Mouse (Mus musculus) heart, postnatal 4 days (tissue): ENCODE results near the gene Hist1h4m. TPM values are rescaled to one million over a fixed set of nuclear protein-coding genes. Genes with fewer than 3 reads are reported as not detected.
"Not testable (repeated sequence)": the region's sequence is repeated elsewhere in the genome, so short reads cannot be mapped to it uniquely, and the experiment has no call there.

Source experiments
- DNase-seq: peaks from one replicate; pipeline ENCODE4 v3.0.0; 2021
- total RNA-seq, 2 experiments: library from RNA; stranded (reverse); gene quantifications; 2 replicates each; pipeline ENCODE4 v1.2.3; 2021

The Hist1h4m gene
- total RNA-seq, result 100 to 1,000 TPM; 679 to 704 TPM

GRCm38 (mm10) chr13:21811539-21811938, at the start of gene Hist1h4m:
Gene Hist1h4m (plus strand): TSS chr13:21811746.
- DNase-seq, result peak; percentile 21

- DNase-seq, result peak; percentile 71
These were observed 32.5 kb upstream of the Hist1h4m start for GRCm38 (mm10) chr13:21778814-21779766.

DNA sequence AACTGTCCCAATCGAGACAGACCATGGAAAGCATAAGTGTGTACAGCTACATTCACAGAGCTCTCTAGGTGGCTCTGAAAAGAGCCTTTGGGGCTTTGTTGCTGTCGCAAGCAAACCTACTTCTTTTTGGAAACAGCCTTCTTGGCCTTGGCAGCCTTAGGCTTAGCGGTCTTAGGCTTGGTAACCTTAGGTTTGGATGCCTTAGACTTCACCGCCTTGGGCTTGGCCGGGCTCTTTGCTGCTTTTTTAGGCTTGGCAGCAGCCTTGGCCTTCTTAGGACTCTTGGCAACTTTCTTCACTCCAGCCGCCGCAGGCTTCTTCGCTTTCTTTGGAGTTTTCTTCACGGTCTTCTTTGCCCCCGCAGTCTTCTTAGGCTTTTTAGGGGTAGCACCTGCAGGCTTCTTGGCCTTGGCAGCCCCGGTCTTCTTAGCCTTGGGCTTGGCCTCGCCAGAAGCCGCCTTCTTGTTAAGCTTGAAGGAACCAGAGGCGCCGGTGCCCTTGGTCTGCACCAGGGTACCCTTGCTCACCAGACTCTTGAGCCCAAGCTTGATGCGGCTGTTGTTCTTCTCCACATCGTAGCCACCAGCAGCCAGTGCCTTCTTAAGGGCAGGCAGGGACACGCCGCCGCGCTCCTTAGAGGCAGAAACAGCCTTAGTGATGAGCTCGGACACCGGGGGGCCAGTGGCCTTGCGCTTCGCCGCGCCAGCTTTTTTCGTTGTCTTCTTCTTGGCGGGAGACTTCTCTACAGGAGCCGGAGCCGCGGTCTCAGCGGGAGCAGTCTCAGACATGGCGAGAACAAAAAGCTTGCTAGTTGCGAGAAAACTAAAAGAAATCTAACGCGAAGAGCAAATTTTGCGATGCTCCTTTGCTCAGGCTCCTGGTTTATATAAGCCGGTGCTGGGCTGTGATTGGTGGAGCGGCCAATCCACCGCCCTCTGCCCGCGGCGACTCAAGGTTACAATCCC, 31.5 kb upstream of the Hist1h4m start, which contains the start of gene Hist1h1b:
Gene Hist1h1b (minus strand): TSS at position 859 of the 965 bp plus-strand sequence.
- peak; percentile 72 for DNase-seq

GRCm38 (mm10) chr13:21781021-21781555, 30.5 kb upstream of the Hist1h4m start:
- DNase-seq, result no peak

DNA sequence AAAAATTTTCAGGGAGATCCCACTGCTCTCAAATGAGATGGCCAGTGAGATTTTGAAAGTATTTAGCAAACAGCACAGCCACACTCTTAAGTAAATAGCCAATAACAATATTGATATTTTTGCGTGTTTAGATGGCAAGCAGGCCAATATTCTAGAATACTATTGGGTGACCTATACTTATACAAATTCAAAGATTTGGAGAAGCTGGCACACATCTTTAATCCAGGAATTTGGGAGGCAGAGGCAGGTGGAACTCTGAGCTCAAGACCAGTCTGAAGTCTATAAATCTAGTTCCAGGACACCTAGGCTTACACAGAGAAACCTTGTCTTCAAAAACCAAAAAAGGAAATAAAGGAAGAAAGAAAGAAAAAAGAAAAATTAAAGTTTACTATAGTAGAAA, 29.9 kb upstream of the Hist1h4m start:
- no peak for DNase-seq

DNA sequence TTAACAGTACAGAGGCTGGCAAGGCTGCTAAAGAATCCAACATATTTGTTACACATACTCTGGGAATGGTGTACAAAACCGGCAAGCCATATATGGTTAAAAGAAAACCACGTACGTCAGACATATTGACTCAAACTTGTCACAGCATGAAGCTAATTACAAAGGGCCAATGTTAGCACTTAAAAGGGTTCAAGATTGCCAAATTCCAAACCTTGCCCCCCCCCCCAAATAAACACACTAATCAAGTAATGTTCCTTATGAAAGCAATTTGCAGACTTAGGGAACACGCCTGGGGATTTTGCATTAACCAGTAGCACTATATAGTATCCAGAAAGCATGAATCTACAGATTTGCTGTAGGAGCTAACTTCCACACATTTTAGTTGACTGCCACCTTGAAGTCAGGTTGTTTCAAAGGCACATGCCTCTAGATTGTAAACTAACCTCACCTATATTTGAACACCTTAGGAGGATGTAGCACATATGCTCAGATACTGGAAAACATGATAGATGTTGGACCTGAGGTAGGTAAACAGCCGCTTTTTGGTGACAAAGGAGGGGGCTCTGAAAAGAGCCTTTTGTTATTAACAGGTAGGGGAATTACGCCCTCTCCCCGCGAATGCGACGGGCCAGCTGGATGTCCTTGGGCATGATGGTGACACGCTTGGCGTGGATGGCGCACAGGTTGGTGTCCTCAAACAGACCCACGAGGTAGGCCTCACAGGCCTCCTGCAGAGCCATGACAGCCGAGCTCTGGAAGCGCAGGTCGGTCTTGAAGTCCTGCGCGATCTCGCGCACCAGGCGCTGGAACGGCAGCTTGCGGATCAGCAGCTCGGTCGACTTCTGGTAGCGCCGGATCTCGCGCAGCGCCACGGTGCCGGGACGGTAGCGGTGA, 28.9 kb upstream of the Hist1h4m start:
- peak; percentile 11 for DNase-seq

DNA sequence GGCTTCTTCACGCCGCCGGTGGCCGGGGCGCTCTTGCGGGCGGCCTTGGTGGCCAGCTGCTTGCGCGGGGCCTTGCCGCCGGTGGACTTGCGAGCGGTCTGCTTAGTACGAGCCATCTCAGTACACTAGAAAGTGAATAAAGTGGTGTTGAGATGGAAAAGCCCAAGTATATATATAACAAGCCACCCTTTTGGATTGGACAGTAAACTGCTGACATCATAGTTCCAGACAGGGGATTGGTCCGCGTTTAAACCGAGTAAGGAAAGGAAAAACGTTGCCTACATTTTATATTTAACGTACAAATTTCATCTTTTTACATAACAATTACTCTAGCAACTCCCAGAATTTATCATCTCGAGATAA, 28.3 kb upstream of the Hist1h4m start, which contains the start of gene Hist1h3i:
Gene Hist1h3i (minus strand): TSS at position 116 of the 363 bp plus-strand sequence.
- DNase-seq, result peak; percentile 55

GRCm38 (mm10) chr13:21783734-21784161, 27.8 kb upstream of the Hist1h4m start:
- DNase-seq, result peak; percentile 23

DNA sequence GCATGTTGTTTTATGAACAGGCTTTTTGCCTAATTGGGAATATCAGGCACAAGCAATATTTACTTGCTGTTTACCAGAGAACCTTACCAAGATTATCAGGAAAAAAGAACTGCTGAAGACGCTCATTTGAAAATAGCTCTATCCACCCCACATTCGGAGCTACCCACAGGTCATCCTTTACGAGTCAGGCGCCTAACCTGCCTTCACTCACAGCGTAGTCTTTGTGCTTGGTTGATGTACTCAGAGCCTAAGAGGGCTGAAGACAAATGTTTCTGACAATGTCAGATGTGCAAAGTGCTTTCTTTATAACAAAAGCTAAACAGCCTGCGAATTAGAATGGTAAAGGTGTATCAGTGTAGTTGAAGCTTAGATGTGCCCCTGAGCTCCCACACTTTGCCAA, 27.2 kb upstream of the Hist1h4m start:
- no peak for DNase-seq

GRCm38 (mm10) chr13:21786189-21786898, 25.2 kb upstream of the Hist1h4m start:
- peak; percentile 14 for DNase-seq

DNA sequence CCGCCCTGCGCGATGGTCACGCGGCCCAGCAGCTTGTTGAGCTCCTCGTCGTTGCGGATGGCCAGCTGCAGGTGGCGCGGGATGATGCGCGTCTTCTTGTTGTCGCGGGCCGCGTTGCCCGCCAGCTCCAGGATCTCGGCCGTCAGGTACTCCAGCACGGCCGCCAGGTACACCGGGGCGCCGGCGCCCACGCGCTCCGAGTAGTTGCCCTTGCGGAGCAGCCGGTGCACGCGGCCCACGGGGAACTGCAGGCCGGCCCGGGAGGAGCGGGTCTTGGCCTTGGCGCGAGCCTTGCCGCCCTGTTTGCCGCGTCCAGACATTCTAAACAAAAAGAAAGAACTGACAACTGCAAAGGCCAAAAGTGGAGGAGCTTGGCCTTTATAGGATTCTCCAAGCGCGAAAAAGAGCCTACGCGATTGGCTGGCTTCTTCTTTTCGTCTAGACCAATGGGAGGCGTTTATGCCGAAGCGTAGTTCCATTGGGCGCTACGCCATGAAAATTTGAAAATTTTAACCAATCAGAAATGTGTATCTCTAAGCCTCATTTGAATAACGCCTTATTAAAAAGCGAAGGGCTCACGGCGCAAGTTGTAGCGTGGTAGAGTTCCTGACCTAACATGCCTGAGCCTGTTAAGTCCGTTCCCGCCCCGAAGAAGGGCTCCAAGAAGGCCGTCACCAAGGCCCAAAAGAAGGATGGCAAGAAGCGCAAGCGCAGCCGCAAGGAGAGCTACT, 24.5 kb upstream of the Hist1h4m start, which contains the start of the genes Hist1h2an and Hist1h2bp:
Gene Hist1h2an (minus strand): TSS at position 320 of the 731 bp plus-strand sequence.
Gene Hist1h2bp (plus strand): TSS at position 563 of the 731 bp plus-strand sequence.
- peak; percentile 88 for DNase-seq

DNA sequence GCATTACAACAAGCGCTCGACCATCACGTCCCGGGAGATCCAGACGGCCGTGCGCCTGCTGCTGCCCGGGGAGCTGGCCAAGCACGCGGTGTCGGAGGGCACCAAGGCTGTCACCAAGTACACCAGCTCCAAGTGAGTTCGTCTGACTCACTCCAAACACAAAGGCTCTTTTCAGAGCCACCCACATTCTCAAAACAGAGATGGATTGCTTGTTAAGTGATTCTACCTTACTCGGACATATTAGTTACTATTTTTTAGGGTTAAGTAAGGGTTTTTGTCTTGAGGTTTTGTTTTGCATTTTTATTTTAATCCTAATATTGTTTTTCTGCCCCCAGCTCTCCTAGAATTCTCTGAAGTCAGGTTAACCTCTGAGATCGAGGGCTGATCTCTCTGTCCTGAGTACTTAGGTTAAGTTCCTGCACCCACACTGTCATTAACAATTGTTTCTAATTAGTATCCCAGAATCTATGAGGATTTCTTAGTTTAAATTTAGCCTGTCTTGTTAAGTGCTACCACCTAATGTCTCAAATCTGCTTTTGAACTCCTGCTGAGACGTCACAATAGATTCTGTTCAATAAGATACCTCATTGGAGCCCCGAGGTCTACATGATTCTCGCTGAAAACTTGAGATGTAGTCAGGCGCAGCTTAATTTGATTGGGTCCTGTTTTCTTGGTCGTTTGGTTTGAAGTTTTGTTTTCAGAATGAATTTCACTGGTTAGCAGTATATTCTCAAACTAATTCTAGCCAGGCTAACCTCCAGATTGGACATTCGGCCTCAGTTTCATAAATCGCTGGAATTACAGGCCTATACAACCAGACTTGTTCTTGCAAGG, 23.6 kb upstream of the Hist1h4m start:
- no peak for DNase-seq

DNA sequence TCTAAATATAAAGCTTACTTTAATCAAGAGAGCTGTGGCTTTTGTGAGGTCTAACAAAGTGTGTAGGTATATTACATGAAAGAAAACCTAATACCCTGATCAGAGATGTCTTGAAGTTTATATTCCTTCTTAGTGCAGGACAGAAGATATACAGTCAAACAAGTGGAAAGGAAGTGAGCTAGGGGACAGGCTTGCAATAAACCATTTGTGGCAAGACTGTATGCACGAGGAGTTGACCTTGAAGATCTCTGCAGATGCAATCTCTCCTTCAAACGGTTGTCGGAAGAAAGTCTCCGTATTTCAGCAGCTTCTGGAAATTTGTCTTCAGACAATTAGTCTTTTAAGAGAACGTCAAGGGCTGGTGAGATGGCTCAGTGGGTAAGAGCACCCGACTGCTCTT, 21.6 kb upstream of the Hist1h4m start:
- no peak for DNase-seq

DNA sequence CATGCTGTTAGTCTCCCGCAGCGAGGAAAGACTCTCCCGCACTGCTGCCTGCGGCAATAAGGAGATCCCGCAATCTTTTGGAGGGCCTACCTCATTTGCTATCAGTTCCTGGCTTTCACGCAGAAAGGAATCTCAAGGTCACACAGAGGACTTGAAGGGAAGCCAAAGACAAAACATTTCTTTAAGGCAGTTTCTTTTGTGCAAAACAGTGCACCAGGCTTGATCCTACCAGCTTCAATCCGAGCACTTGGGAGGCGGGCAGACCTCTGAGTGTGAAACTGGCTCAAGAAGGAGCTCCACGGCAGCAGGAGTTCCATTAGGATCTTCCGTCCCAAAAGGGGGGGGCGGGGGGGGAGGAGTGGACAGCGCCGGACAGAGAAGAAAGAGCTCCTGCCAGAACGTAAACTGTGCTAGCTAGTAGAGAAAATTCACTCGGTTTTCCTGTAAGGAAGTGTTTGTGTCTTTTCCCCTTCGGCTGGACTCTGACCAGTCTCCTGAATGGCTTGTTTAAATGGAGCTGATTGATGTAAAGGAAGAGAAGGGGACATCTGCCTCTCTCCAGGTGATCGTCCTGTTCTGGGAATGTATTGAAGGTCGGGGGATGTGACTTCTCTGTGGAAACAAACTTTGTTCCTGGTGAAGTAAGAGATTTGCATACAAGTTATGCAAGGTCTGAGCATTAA, 20.8 kb upstream of the Hist1h4m start:
- DNase-seq, result no peak

GRCm38 (mm10) chr13:21795584-21795983, 16.0 kb upstream of the Hist1h4m start:
- DNase-seq, result no peak

DNA sequence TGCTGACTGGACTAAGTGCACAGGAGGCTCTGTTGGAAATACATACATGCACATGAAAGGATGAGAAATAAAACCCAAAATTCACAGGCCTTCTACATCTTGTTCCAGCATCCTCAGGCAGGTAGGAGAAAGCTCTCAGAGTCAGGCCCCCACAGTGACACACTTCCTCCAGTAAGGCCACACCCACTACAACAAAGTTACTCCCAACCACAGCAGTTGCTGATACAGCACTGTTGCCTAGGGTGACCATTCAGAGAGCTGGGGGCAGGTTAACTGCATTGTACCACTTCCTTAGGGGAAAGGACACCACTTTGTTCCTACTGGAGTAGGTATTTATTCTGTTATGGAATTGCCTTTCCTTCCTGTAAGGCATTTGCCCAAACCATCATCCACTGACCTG, 14.4 kb upstream of the Hist1h4m start:
- DNase-seq, result not testable (repeated sequence)

GRCm38 (mm10) chr13:21803058-21803457, 8.5 kb upstream of the Hist1h4m start:
- not testable (repeated sequence) for DNase-seq

DNA sequence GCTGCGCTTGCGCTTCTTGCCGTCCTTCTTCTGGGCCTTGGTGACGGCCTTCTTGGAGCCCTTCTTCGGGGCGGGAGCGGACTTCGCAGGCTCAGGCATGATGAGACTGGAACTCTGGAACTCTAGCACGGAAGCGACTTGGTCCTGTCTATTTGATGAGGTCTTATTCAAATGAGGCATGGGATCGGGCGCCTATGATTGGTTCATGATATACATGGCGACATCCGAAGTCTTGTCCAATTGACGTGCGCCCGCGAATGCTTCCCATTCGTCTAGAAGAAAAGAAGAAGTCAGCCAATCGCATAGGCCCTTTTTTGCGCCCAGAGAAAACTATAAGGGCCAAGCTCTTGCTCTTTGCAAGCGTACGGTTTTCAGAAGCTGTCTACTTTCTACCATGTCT, 1.5 kb upstream of the Hist1h4m start, which contains the start of the genes Hist1h2bq and Hist1h2ao:
Gene Hist1h2bq (minus strand): TSS at position 125 of the 400 bp plus-strand sequence.
Gene Hist1h2ao (plus strand): TSS at position 393 of the 400 bp plus-strand sequence.
- not testable (repeated sequence) for DNase-seq
